In genomic region chr19:10469171-10469658, GRCm38 (mm10) we compare ENCODE assay signal across 10 mouse cellular contexts. TPM values are rescaled to one million over a fixed set of nuclear protein-coding genes. Genes with fewer than 3 reads are reported as not detected.
A peak's percentile ranks its signal among the peaks of the same experiment; 100 is the strongest.
DNase-seq lines count a peak whose midpoint lies in the region; ATAC-seq and TF ChIP-seq lines count a peak whose summit lies in the region.
"Had no signal": no experiment of that assay in that cellular context is flagged by ENCODE, and none has a peak within 500 bp of the region (broad histone marks: within the 10 kb centered on the region; RNA-seq: fewer than 3 reads in every experiment).

No protein-coding gene starts in this region.

- DNase-seq in hindbrain, embryonic 11.5 days (ENCODE audit: low spot score): no peak
- DNase-seq in midbrain, postnatal 0 days (ENCODE audit: low spot score): no peak
- DNase-seq in layer of hippocampus, postnatal 10 days (ENCODE audit: low spot score in 2 of 2): peak; percentile 47 to 49
- DNase-seq in thymus, adult 2 months: no peak
- DNase-seq: thymus, postnatal 36 days had no signal

- no peaks in the 10 kb centered on the region for H3K36me3 ChIP-seq in hindbrain, embryonic 16.5 days (ENCODE audit: control insufficient read depth, insufficient read depth, low read length)
- no peaks in the 10 kb centered on the region for H3K36me3 ChIP-seq in hindbrain, embryonic 11.5 days (ENCODE audit: control insufficient read depth, insufficient read depth, low read length)
- no peaks in the 10 kb centered on the region for H3K36me3 ChIP-seq in midbrain, postnatal 0 days (ENCODE audit: insufficient read depth, low read length)
- H3K36me3 ChIP-seq in midbrain, embryonic 15.5 days (replicated peaks): no peaks in the 10 kb centered on the region
- no peaks in the 10 kb centered on the region for H3K36me3 ChIP-seq in thymus, adult 2 months (ENCODE audit: control insufficient read depth, insufficient read depth, low read length)

- no peak overlapping the region for H3K27ac ChIP-seq in hindbrain, embryonic 16.5 days (ENCODE audit: low read depth, low read length)
- H3K27ac ChIP-seq in hindbrain, embryonic 11.5 days (ENCODE audit: low read depth, low read length): no peak overlapping the region
- H3K27ac ChIP-seq in midbrain, postnatal 0 days (ENCODE audit: low read depth, low read length): no peak overlapping the region
- H3K27ac ChIP-seq in midbrain, embryonic 15.5 days: no peak overlapping the region
- no peak overlapping the region for H3K27ac ChIP-seq in thymus, adult 2 months (ENCODE audit: control insufficient read depth, insufficient read depth, low read length)

- no peaks in the 10 kb centered on the region for H3K9me3 ChIP-seq in hindbrain, embryonic 16.5 days (ENCODE audit: control insufficient read depth, low read length)
- H3K9me3 ChIP-seq in hindbrain, embryonic 11.5 days (ENCODE audit: control insufficient read depth, low read length): no peaks in the 10 kb centered on the region
- no peaks in the 10 kb centered on the region for H3K9me3 ChIP-seq in midbrain, postnatal 0 days (ENCODE audit: low read length)
- no peaks in the 10 kb centered on the region for H3K9me3 ChIP-seq in midbrain, embryonic 15.5 days

- no peak overlapping the region for H3K9ac ChIP-seq in hindbrain, embryonic 16.5 days (ENCODE audit: low read depth, low read length)
- no peak overlapping the region for H3K9ac ChIP-seq in hindbrain, embryonic 11.5 days (ENCODE audit: low read depth, low read length)
- H3K9ac ChIP-seq in midbrain, postnatal 0 days (replicated peaks; ENCODE audit: low read length, poor library complexity, severe bottlenecking): no peak overlapping the region
- no peak overlapping the region for H3K9ac ChIP-seq in midbrain, embryonic 15.5 days

- TF ChIP-seq CTCF in midbrain, postnatal 0 days (IDR thresholded peaks at IDR 0.05): no peak
- no peak for TF ChIP-seq CTCF in thymus, adult 2 months (IDR thresholded peaks at IDR 0.05; ENCODE audit: borderline replicate concordance, control insufficient read depth, extremely low read depth, insufficient read depth, low read length, poor library complexity)

- H3K4me1 ChIP-seq in hindbrain, embryonic 16.5 days (ENCODE audit: control insufficient read depth, insufficient read depth, low read depth, low read length): no peaks in the 10 kb centered on the region
- H3K4me1 ChIP-seq in hindbrain, embryonic 11.5 days (replicated peaks; ENCODE audit: control insufficient read depth, insufficient read depth, low read length): no peaks in the 10 kb centered on the region
- H3K4me1 ChIP-seq in midbrain, postnatal 0 days (ENCODE audit: insufficient read depth, low read length): no peaks in the 10 kb centered on the region
- H3K4me1 ChIP-seq in midbrain, embryonic 15.5 days: no peaks in the 10 kb centered on the region
- H3K4me1 ChIP-seq in thymus, adult 2 months (replicated peaks; ENCODE audit: control insufficient read depth, insufficient read depth, low read length): no peaks in the 10 kb centered on the region

- no peak overlapping the region for H3K4me3 ChIP-seq in hindbrain, embryonic 16.5 days (ENCODE audit: low read length)
- no peak overlapping the region for H3K4me3 ChIP-seq in hindbrain, embryonic 11.5 days (ENCODE audit: low read depth, low read length)
- no peak overlapping the region for H3K4me3 ChIP-seq in midbrain, postnatal 0 days (ENCODE audit: low read depth, low read length)
- H3K4me3 ChIP-seq in midbrain, embryonic 15.5 days: no peak overlapping the region
- no peak overlapping the region for H3K4me3 ChIP-seq in thymus, adult 2 months (ENCODE audit: control insufficient read depth, insufficient read depth, low read length)

- no peaks in the 10 kb centered on the region for H3K27me3 ChIP-seq in hindbrain, embryonic 16.5 days (replicated peaks; ENCODE audit: control insufficient read depth, insufficient read depth, low read length)
- H3K27me3 ChIP-seq in hindbrain, embryonic 11.5 days (ENCODE audit: control insufficient read depth, insufficient read depth, low read length): no peaks in the 10 kb centered on the region
- H3K27me3 ChIP-seq in midbrain, postnatal 0 days (ENCODE audit: insufficient read depth, low read length): no peaks in the 10 kb centered on the region; the same call in 1 of the 2 replicates
- H3K27me3 ChIP-seq in midbrain, embryonic 15.5 days (replicated peaks): no peaks in the 10 kb centered on the region
- no peaks in the 10 kb centered on the region; the same call in 1 of the 2 replicates for H3K27me3 ChIP-seq in thymus, adult 2 months (ENCODE audit: control insufficient read depth, insufficient read depth, low read length)

- WGBS in hindbrain, embryonic 16.5 days: 53% methylated on average over 8 of the region's 8 CpGs
- 52% methylated on average over 8 of the region's 8 CpGs for WGBS in hindbrain, embryonic 11.5 days
- WGBS in midbrain, postnatal 0 days: 69% methylated on average over 8 of the region's 8 CpGs
- 68% methylated on average over 8 of the region's 8 CpGs for WGBS in midbrain, embryonic 15.5 days
- WGBS in thymus, adult 2 months: 69% methylated on average over 8 of the region's 8 CpGs

- no peak overlapping the region for H3K4me2 ChIP-seq in hindbrain, embryonic 16.5 days (ENCODE audit: low read length)
- no peak overlapping the region for H3K4me2 ChIP-seq in hindbrain, embryonic 11.5 days (replicated peaks; ENCODE audit: low read depth, low read length)
- no peak overlapping the region for H3K4me2 ChIP-seq in midbrain, postnatal 0 days (ENCODE audit: low read depth, low read length, poor library complexity, severe bottlenecking)
- H3K4me2 ChIP-seq in midbrain, embryonic 15.5 days: no peak overlapping the region

- peak; percentile 24; the same call in 1 of the 2 replicates for ATAC-seq in hindbrain, embryonic 16.5 days
- no peak for ATAC-seq in hindbrain, embryonic 11.5 days (ENCODE audit: low FRiP score)
- 0 out of 2 replicates have a peak, but pooled peaks have one; percentile 34 for ATAC-seq in midbrain, postnatal 0 days (ENCODE audit: low FRiP score)
- no peak for ATAC-seq in midbrain, embryonic 15.5 days (replicated peaks)
- no peak for ATAC-seq in erythroblast, adult 5-6 weeks (replicated peaks; ENCODE audit: low FRiP score, poor library complexity, severe bottlenecking)

- TF ChIP-seq POLR2A in thymus, adult 2 months (IDR thresholded peaks at IDR 0.05; ENCODE audit: control insufficient read depth, extremely low read depth, insufficient read depth, low read length, poor library complexity): no peak

RNA-seq across cellular contexts. Expression of gene Lrrc10b, which starts 11.9 kb away (rescaled TPM):
- 0.97 and 1.3 TPM in 2 replicates for polyA plus RNA-seq in hindbrain, embryonic 16.5 days (2015; fragmentation: Nextera tagmentation; extraction: Ambion mirVana)
- 0.59 and 0.69 TPM in 2 replicates for polyA plus RNA-seq in hindbrain, embryonic 11.5 days (2014; fragmentation: Nextera tagmentation; extraction: Ambion mirVana)
- 6.2 and 8.7 TPM in 2 replicates for total RNA-seq in midbrain, postnatal 0 days (2014; rRNA removed)
- polyA plus RNA-seq in midbrain, postnatal 0 days (2015; fragmentation: Nextera tagmentation; extraction: Ambion mirVana): 2.2 and 2.3 TPM in 2 replicates
- 1.7 and 2.4 TPM in 2 replicates for polyA plus RNA-seq in midbrain, embryonic 15.5 days (2015; fragmentation: Nextera tagmentation; extraction: Ambion mirVana)
- total RNA-seq in layer of hippocampus, postnatal 10 days (2021): 10 to 100 TPM; 27.4 to 28.0 TPM
- 0.42 and 0.59 TPM in 2 replicates for polyA plus RNA-seq in thymus, adult 2 months (2012; rRNA removed)
- not detected in 2 replicates for total RNA-seq in erythroblast, adult 5-6 weeks (2015; ENCODE audit: low replicate concordance)
- total RNA-seq in erythroblast, adult 5-6 weeks (2017; ENCODE audit: low replicate concordance): not detected in 2 replicates
- total RNA-seq: hematopoietic stem cell, adult 5-6 weeks had no signal
- polyA plus RNA-seq: limb, embryonic 11.5 days had no signal

RNA-seq across cellular contexts. Expression of gene Ppp1r32, which starts 13.5 kb away (rescaled TPM):
- 2.4 and 2.7 TPM in 2 replicates for polyA plus RNA-seq in hindbrain, embryonic 16.5 days (2015; fragmentation: Nextera tagmentation; extraction: Ambion mirVana)
- polyA plus RNA-seq in hindbrain, embryonic 11.5 days (2014; fragmentation: Nextera tagmentation; extraction: Ambion mirVana): 1.7 TPM in 2 replicates
- 4.9 and 7.8 TPM in 2 replicates for total RNA-seq in midbrain, postnatal 0 days (2014; rRNA removed)
- 5.0 and 5.3 TPM in 2 replicates for polyA plus RNA-seq in midbrain, postnatal 0 days (2015; fragmentation: Nextera tagmentation; extraction: Ambion mirVana)
- 2.4 and 3.7 TPM in 2 replicates for polyA plus RNA-seq in midbrain, embryonic 15.5 days (2015; fragmentation: Nextera tagmentation; extraction: Ambion mirVana)
- 1 to 10 TPM; 1.9 to 4.7 TPM for total RNA-seq in layer of hippocampus, postnatal 10 days (2021)
- 2.0 and 2.1 TPM in 2 replicates for polyA plus RNA-seq in thymus, adult 2 months (2012; rRNA removed)
- total RNA-seq in erythroblast, adult 5-6 weeks (2015; ENCODE audit: low replicate concordance): not detected in 2 replicates
- total RNA-seq in erythroblast, adult 5-6 weeks (2017; ENCODE audit: low replicate concordance): 0.94 TPM in 1 of 2 replicates, not detected in the other
- total RNA-seq: hematopoietic stem cell, adult 5-6 weeks had no signal
- polyA plus RNA-seq: limb, embryonic 11.5 days had no signal

RNA-seq across cellular contexts. Expression of gene Cpsf7, which starts 55.9 kb away (rescaled TPM):
- polyA plus RNA-seq in hindbrain, embryonic 16.5 days (2015; fragmentation: Nextera tagmentation; extraction: Ambion mirVana): 40.8 and 57.9 TPM in 2 replicates
- 60.9 and 65.4 TPM in 2 replicates for polyA plus RNA-seq in hindbrain, embryonic 11.5 days (2014; fragmentation: Nextera tagmentation; extraction: Ambion mirVana)
- total RNA-seq in midbrain, postnatal 0 days (2014; rRNA removed): 55.7 and 62.3 TPM in 2 replicates
- 36.7 and 40.6 TPM in 2 replicates for polyA plus RNA-seq in midbrain, postnatal 0 days (2015; fragmentation: Nextera tagmentation; extraction: Ambion mirVana)
- 53.4 and 58.9 TPM in 2 replicates for polyA plus RNA-seq in midbrain, embryonic 15.5 days (2015; fragmentation: Nextera tagmentation; extraction: Ambion mirVana)
- 10 to 100 TPM; 71.6 to 74.3 TPM for total RNA-seq in layer of hippocampus, postnatal 10 days (2021)
- 106 and 113 TPM in 2 replicates for polyA plus RNA-seq in thymus, adult 2 months (2012; rRNA removed)
- 18.4 and 27.1 TPM in 2 replicates for total RNA-seq in erythroblast, adult 5-6 weeks (2015; ENCODE audit: low replicate concordance)
- 20.4 and 20.8 TPM in 2 replicates for total RNA-seq in erythroblast, adult 5-6 weeks (2017; ENCODE audit: low replicate concordance)

RNA-seq across cellular contexts. Expression of gene Sdhaf2, which starts 56.7 kb away (rescaled TPM):
- polyA plus RNA-seq in hindbrain, embryonic 16.5 days (2015; fragmentation: Nextera tagmentation; extraction: Ambion mirVana): 69.0 and 74.0 TPM in 2 replicates
- 60.9 and 62.6 TPM in 2 replicates for polyA plus RNA-seq in hindbrain, embryonic 11.5 days (2014; fragmentation: Nextera tagmentation; extraction: Ambion mirVana)
- 51.5 and 54.4 TPM in 2 replicates for total RNA-seq in midbrain, postnatal 0 days (2014; rRNA removed)
- 56.1 and 64.3 TPM in 2 replicates for polyA plus RNA-seq in midbrain, postnatal 0 days (2015; fragmentation: Nextera tagmentation; extraction: Ambion mirVana)
- polyA plus RNA-seq in midbrain, embryonic 15.5 days (2015; fragmentation: Nextera tagmentation; extraction: Ambion mirVana): 61.0 and 64.5 TPM in 2 replicates
- 10 to 100 TPM; 52.6 to 53.3 TPM for total RNA-seq in layer of hippocampus, postnatal 10 days (2021)
- polyA plus RNA-seq in thymus, adult 2 months (2012; rRNA removed): 42.1 and 42.2 TPM in 2 replicates
- total RNA-seq in erythroblast, adult 5-6 weeks (2015; ENCODE audit: low replicate concordance): 21.5 and 35.4 TPM in 2 replicates
- total RNA-seq in erythroblast, adult 5-6 weeks (2017; ENCODE audit: low replicate concordance): 20.1 and 34.9 TPM in 2 replicates

Comparison
In these comparisons a context has a peak if more than half of its experiments do, and no peak if none do; other contexts are left out.
1. ATAC-seq: peak in hindbrain, embryonic 16.5 days (single experiment) and midbrain, postnatal 0 days (single experiment); none in hindbrain, embryonic 11.5 days (single experiment), midbrain, embryonic 15.5 days (single experiment) and erythroblast, adult 5-6 weeks (single experiment).
2. DNase-seq: peak in layer of hippocampus, postnatal 10 days (2 of 2); none in hindbrain, embryonic 11.5 days (single experiment), midbrain, postnatal 0 days (single experiment) and thymus, adult 2 months (single experiment).